Mouse (Mus musculus): ENCODE results near the gene Sirt4.
"Not testable (repeated sequence)": the region's sequence is repeated elsewhere in the genome, so short reads cannot be mapped to it uniquely, and the experiment has no call there.

The Sirt4 gene

GRCm38 (mm10) chr5:115483947-115484920 lies at the start of gene Sirt4:
TSS of gene Sirt4 (minus strand) at chr5:115484725.
- peak; percentile 96 for DNase-seq (ENCODE audit: low read depth)

- DNase-seq (ENCODE audit: low read depth): peak; percentile 85
These were observed 47.2 kb upstream of the Sirt4 start for GRCm38 (mm10) chr5:115531671-115532270.

- DNase-seq (ENCODE audit: low read depth): no peak
These were observed 45.9 kb upstream of the Sirt4 start for GRCm38 (mm10) chr5:115530447-115530809.

- no peak for DNase-seq (ENCODE audit: low read depth)
These were observed 45.4 kb upstream of the Sirt4 start for GRCm38 (mm10) chr5:115529742-115530446.

GRCm38 (mm10) chr5:115529364-115529741 lies 44.8 kb upstream of the Sirt4 start:
- no peak for DNase-seq (ENCODE audit: low read depth)

GRCm38 (mm10) chr5:115528128-115528527 lies 43.6 kb upstream of the Sirt4 start:
- no peak for DNase-seq (ENCODE audit: low read depth)

GRCm38 (mm10) chr5:115526456-115527202 lies 42.1 kb upstream of the Sirt4 start:
- DNase-seq (ENCODE audit: low read depth): no peak

- DNase-seq (ENCODE audit: low read depth): no peak
These were observed 41.4 kb upstream of the Sirt4 start for GRCm38 (mm10) chr5:115525943-115526342.

GRCm38 (mm10) chr5:115525416-115525815 lies 40.9 kb upstream of the Sirt4 start:
- DNase-seq (ENCODE audit: low read depth): no peak

GRCm38 (mm10) chr5:115524471-115524870 lies 39.9 kb upstream of the Sirt4 start:
- DNase-seq (ENCODE audit: low read depth): no peak

GRCm38 (mm10) chr5:115523971-115524370 lies 39.4 kb upstream of the Sirt4 start:
- DNase-seq (ENCODE audit: low read depth): no peak

- no peak for DNase-seq (ENCODE audit: low read depth)
These were observed 38.5 kb upstream of the Sirt4 start for GRCm38 (mm10) chr5:115522981-115523499.

GRCm38 (mm10) chr5:115522531-115522930 lies 38.0 kb upstream of the Sirt4 start:
- no peak for DNase-seq (ENCODE audit: low read depth)

- DNase-seq (ENCODE audit: low read depth): no peak
These were observed 37.3 kb upstream of the Sirt4 start for GRCm38 (mm10) chr5:115521553-115522461.

GRCm38 (mm10) chr5:115520325-115520869 lies 35.9 kb upstream of the Sirt4 start:
- DNase-seq (ENCODE audit: low read depth): no peak

- DNase-seq (ENCODE audit: low read depth): not testable (repeated sequence)
These were observed 33.7 kb upstream of the Sirt4 start for GRCm38 (mm10) chr5:115518214-115518613.

- DNase-seq (ENCODE audit: low read depth): no peak
These were observed 33.0 kb upstream of the Sirt4 start for GRCm38 (mm10) chr5:115517501-115517900.

GRCm38 (mm10) chr5:115516908-115517307 lies 32.4 kb upstream of the Sirt4 start:
- no peak for DNase-seq (ENCODE audit: low read depth)

- no peak for DNase-seq (ENCODE audit: low read depth)
These were observed 31.8 kb upstream of the Sirt4 start for GRCm38 (mm10) chr5:115516081-115516907.

Measured in c-Kit-positive CD71-positive TER-119-negative erythroid progenitor cells, embryonic 14.5 days (primary cell).